Mouse (Mus musculus): ENCODE data around the gene Luc7l2. TPM values are rescaled to one million over a fixed set of nuclear protein-coding genes. Genes with fewer than 3 reads are reported as not detected.
A peak's percentile ranks its signal among the peaks of the same experiment; 100 is the strongest.
"Not testable (repeated sequence)": the region's sequence is repeated elsewhere in the genome, so short reads cannot be mapped to it uniquely, and the experiment has no call there.

Luc7l2 gene
- polyA plus RNA-seq, 1 experiment = 167 TPM

- H3K27ac ChIP-seq (ENCODE audit: insufficient read depth, low read length) = peak overlapping the region; percentile 88
- TF ChIP-seq CTCF (IDR thresholded peaks at IDR 0.05; ENCODE audit: extremely low read depth, insufficient read depth, low read length) = peak; percentile 77
- peak; percentile 80 for TF ChIP-seq POLR2A (IDR thresholded peaks at IDR 0.05; ENCODE audit: extremely low read depth, insufficient read depth, low read length)
- no peaks in the 10 kb centered on the region; the same call in 1 of the 2 replicates for H3K4me1 ChIP-seq (ENCODE audit: control insufficient read depth, insufficient read depth, low read length)
- peak overlapping the region; percentile 76 for H3K4me3 ChIP-seq (ENCODE audit: insufficient read depth, low read length)
Observed at GRCm38 (mm10) chr6:38534640-38535365, 16.3 kb upstream of the Luc7l2 start.

- TF ChIP-seq CTCF (IDR thresholded peaks at IDR 0.05; ENCODE audit: extremely low read depth, insufficient read depth, low read length) = no peak
- no peak for TF ChIP-seq POLR2A (IDR thresholded peaks at IDR 0.05; ENCODE audit: extremely low read depth, insufficient read depth, low read length)
- Histone ChIP-seq H3K4me1 (ENCODE audit: control insufficient read depth, insufficient read depth, low read length) (no peaks in the 10 kb centered on the region; the same call in 1 of the 2 replicates), H3K27ac (ENCODE audit: insufficient read depth, low read length) (0 out of 2 replicates have a peak overlapping the region, but pooled peaks have one; percentile 0), H3K4me3 (ENCODE audit: insufficient read depth, low read length) (peak overlapping the region; percentile 76)
Observed at GRCm38 (mm10) chr6:38535366-38535690, 15.8 kb upstream of the Luc7l2 start.

DNA sequence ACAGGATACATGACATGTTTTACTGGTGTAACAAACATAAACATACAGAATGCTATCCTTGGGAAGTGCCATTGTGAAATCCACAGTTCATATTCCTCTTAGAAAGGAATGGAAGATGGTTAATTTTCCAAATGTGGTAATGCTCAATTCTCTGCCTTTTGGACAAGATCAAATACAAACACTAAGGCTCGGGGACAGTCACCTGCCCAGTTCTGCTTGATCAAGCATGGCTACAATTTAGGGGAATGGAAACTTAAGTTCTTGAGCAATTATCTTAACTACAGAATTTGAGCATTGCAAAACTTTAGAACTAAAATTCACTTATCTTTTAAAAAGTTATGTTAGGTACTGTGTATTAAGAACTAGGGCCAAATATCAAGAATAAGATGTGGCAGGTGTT is 15.3 kb upstream of the Luc7l2 start:
- H3K4me3 ChIP-seq (ENCODE audit: insufficient read depth, low read length) = peak overlapping the region; percentile 76; the same call in 1 of the 2 replicates
- no peak for TF ChIP-seq POLR2A (IDR thresholded peaks at IDR 0.05; ENCODE audit: extremely low read depth, insufficient read depth, low read length)
- TF ChIP-seq CTCF (IDR thresholded peaks at IDR 0.05; ENCODE audit: extremely low read depth, insufficient read depth, low read length) = no peak
- no peaks in the 10 kb centered on the region; the same call in 1 of the 2 replicates for H3K4me1 ChIP-seq (ENCODE audit: control insufficient read depth, insufficient read depth, low read length)
- H3K27ac ChIP-seq (ENCODE audit: insufficient read depth, low read length) = no peak overlapping the region

- not testable (repeated sequence) for H3K27ac ChIP-seq (ENCODE audit: insufficient read depth, low read length); H3K4me3 ChIP-seq (ENCODE audit: insufficient read depth, low read length); H3K4me1 ChIP-seq (ENCODE audit: control insufficient read depth, insufficient read depth, low read length)
Observed at GRCm38 (mm10) chr6:38544141-38544540, 7.0 kb upstream of the Luc7l2 start.

- H3K4me1 ChIP-seq (ENCODE audit: control insufficient read depth, insufficient read depth, low read length); H3K27ac ChIP-seq (ENCODE audit: insufficient read depth, low read length); H3K4me3 ChIP-seq (ENCODE audit: insufficient read depth, low read length): not testable (repeated sequence)
Observed at GRCm38 (mm10) chr6:38547005-38547404, 4.1 kb upstream of the Luc7l2 start.

- no peaks in the 10 kb centered on the region for H3K4me1 ChIP-seq (ENCODE audit: control insufficient read depth, insufficient read depth, low read length)
- H3K27ac ChIP-seq (ENCODE audit: insufficient read depth, low read length) = no peak overlapping the region
- TF ChIP-seq CTCF (IDR thresholded peaks at IDR 0.05; ENCODE audit: extremely low read depth, insufficient read depth, low read length) (no peak), POLR2A (IDR thresholded peaks at IDR 0.05; ENCODE audit: extremely low read depth, insufficient read depth, low read length) (no peak)
- no peak overlapping the region for H3K4me3 ChIP-seq (ENCODE audit: insufficient read depth, low read length)
Observed at GRCm38 (mm10) chr6:38547707-38548106, 3.4 kb upstream of the Luc7l2 start.

DNA sequence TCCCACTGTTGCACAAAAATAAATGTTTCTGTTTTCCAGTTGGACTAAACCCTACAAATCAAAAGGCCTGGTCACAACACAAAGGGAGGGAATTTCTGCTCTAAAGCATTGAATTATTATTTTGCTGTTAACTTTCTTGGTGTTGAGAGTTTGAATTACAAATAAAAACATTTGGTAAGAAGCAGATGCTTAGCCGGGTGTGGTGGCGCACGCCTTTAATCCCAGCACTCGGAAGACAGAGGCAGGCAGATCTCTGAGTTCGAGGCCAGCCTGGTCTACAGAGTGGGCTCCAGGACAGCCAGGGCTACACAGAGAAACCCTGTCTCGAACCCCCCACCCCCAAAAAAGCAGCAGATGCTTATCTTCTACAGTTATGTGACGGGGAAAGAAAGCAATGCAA is 2.5 kb upstream of the Luc7l2 start:
- H3K4me3 ChIP-seq (ENCODE audit: insufficient read depth, low read length); H3K27ac ChIP-seq (ENCODE audit: insufficient read depth, low read length); H3K4me1 ChIP-seq (ENCODE audit: control insufficient read depth, insufficient read depth, low read length): not testable (repeated sequence)

DNA sequence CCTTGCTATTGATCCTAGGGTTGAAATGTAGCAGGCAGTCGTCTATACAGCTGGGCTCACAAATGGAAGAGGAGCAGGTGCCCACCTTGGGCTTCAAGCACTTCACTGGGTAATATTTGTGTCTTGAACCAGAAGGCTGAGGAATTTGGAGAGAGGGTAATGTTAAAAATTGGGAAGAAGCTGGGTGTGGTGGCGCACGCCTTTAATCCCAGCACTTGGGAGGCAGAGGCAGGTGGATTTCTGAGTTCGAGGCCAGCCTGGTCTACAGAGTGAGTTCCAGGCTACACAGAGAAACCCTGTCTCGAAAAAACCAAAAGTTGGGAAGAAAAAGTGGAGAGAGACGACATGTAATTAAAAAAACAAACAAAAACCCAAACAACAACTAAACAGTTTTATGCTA is 1.3 kb upstream of the Luc7l2 start:
- H3K4me3 ChIP-seq (ENCODE audit: insufficient read depth, low read length) = peak overlapping the region; percentile 86; the same call in 1 of the 2 replicates
- not testable (repeated sequence) for H3K27ac ChIP-seq (ENCODE audit: insufficient read depth, low read length); H3K4me1 ChIP-seq (ENCODE audit: control insufficient read depth, insufficient read depth, low read length)

DNA sequence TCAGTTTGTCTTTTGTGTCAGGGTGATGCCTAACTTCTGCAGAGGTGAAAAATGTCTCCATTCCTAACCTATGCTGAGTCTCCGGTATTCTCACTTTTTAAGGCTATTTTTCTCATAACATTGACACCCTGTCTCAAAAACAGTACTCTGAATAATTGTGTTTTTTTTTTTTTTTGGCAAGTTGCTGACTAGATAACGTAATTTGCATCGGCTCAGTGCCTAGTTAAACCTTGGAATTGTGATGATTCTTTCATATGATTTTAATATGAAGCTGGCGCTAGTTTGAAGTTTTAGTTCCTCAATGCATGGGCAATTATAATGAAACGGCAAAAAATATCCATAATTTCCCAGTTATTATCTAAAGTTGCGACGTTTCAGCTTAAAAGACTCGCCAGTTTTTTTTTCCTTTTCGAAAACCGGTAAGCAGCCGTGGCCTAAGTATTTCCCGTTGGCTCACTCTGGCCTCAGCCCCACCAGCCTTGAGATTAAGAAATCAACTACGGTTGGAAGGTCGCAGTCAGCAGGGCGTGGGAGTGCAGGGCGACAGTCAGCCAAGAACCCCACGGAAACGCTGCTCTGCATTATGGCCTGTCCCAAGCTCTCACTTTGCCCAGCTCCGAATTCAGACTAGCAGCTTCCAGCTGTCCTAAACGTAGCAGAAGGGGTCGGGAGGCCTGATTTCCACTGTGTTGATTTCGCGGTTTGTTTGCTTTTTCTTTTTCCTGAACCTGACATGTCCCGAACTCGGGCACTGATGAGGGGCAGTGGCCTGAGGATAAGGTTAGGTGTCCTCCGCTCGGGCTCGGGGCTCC is 678 bp upstream of the Luc7l2 start:
- TF ChIP-seq POLR2A (IDR thresholded peaks at IDR 0.05; ENCODE audit: extremely low read depth, insufficient read depth, low read length) (peak; percentile 22; the same call in 1 of the 2 replicates), CTCF (IDR thresholded peaks at IDR 0.05; ENCODE audit: extremely low read depth, insufficient read depth, low read length) (no peak)
- peaks cover 3% of the 10 kb centered on the region; the same call in 1 of the 2 replicates for H3K4me1 ChIP-seq (ENCODE audit: control insufficient read depth, insufficient read depth, low read length)
- peak overlapping the region; percentile 86 for H3K4me3 ChIP-seq (ENCODE audit: insufficient read depth, low read length)
- peak overlapping the region; percentile 78 for H3K27ac ChIP-seq (ENCODE audit: insufficient read depth, low read length)

DNA sequence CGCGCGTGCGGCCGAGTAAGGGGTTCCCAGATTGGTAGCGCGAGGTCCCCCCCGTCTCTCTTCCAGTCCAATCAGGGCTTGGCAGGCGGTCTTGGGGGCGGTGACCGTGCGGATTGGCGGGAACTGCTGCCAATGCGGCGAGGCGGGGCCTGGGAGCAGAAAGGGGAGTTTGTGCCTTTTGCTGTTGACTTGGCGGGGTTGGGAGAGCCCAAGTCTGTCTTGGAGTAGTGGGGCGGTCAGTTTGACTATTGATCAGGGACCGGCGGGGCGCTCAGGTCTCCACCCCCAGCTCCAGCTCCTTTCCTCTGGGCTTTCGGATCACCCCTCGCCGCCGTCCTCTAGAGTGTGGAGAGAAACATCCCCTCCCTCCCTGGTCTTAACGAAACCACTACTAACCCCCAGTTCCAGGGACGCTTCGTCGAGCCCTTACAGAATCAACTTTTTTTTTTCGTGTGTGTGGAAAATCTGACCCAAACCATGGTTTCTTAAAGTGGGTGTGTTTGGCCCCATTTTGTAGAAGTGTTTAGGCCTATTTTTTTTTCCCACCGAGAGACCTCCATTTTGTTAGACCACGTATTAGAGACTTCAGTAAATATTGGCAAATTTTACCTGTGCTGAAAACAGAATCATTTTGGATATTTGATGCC is 978 bp downstream of the Luc7l2 start:
- peak overlapping the region; percentile 86 for H3K4me3 ChIP-seq (ENCODE audit: insufficient read depth, low read length)
- TF ChIP-seq POLR2A (IDR thresholded peaks at IDR 0.05; ENCODE audit: extremely low read depth, insufficient read depth, low read length) (no peak; the same call in 1 of the 2 replicates), CTCF (IDR thresholded peaks at IDR 0.05; ENCODE audit: extremely low read depth, insufficient read depth, low read length) (no peak)
- H3K27ac ChIP-seq (ENCODE audit: insufficient read depth, low read length) = no peak overlapping the region
- peaks cover 3% of the 10 kb centered on the region; the same call in 1 of the 2 replicates for H3K4me1 ChIP-seq (ENCODE audit: control insufficient read depth, insufficient read depth, low read length)
